21 mouse cellular contexts compared by ENCODE assay signal in the genomic region with DNA sequence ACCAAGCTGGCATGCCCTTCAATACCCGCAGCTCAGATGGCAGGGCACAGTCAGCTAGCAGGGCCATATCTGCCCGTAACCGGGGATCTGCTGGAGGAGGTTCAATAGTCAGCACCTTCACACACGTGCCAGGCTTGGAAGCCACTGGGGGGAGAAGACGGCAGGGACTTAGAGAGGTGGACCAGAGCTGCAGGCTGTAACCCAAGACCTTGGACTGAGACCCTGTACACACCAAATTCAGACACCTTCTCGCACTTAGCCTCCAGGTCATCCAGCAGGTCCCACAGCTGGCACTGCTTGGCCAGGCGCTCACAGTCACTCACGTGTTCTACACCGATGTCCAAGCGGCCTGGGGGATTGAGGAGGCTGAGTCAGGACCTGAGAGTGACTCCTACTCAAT.
"Had no signal": no experiment of that assay in that cellular context is flagged by ENCODE, and none has a peak within 500 bp of the region (broad histone marks: within the 10 kb centered on the region; RNA-seq: fewer than 3 reads in every experiment).

No protein-coding gene starts in this region.

- H3K27ac ChIP-seq: kidney, embryonic 15.5 days; left cerebral cortex, adult 2 months; liver, embryonic 14.5 days; lung, embryonic 15.5 days; midbrain, embryonic 12.5 days; midbrain, embryonic 15.5 days; neural tube, embryonic 12.5 days; neural tube, embryonic 15.5 days; stomach, postnatal 0 days had no signal

- H3K9me3 ChIP-seq: kidney, embryonic 15.5 days; lung, embryonic 15.5 days; midbrain, embryonic 12.5 days; midbrain, embryonic 15.5 days; neural tube, embryonic 12.5 days; neural tube, embryonic 15.5 days had no signal

- DNase-seq: kidney, postnatal 10 days; kidney, postnatal 36 days; layer of hippocampus, postnatal 36 days; lung, adult 18-20 months; lung, postnatal 10 days; lung, postnatal 36 days; right cerebral cortex, adult 18-20 months; right cerebral cortex, postnatal 14 days; right cerebral cortex, postnatal 4 days; thymus, adult 2 months; thymus, postnatal 14 days; thymus, postnatal 4 days had no signal

- H3K4me3 ChIP-seq: kidney, embryonic 15.5 days; left cerebral cortex, adult 2 months; lung, embryonic 15.5 days; midbrain, embryonic 12.5 days; midbrain, embryonic 15.5 days; neural tube, embryonic 12.5 days; neural tube, embryonic 15.5 days had no signal

- H3K27me3 ChIP-seq: kidney, embryonic 15.5 days; lung, embryonic 15.5 days; midbrain, embryonic 15.5 days; neural tube, embryonic 12.5 days; neural tube, embryonic 15.5 days had no signal

- ATAC-seq: midbrain, embryonic 15.5 days had no signal
